Mouse (Mus musculus): ENCODE measurements around the gene Smyd2.

- TF ChIP-seq CTCF (IDR thresholded peaks at IDR 0.05; ENCODE audit: borderline replicate concordance, control insufficient read depth, extremely low read depth, insufficient read depth, low read length, poor library complexity) (no peak), POLR2A (IDR thresholded peaks at IDR 0.05; ENCODE audit: control insufficient read depth, extremely low read depth, insufficient read depth, low read length, poor library complexity) (no peak)
Observed at GRCm38 (mm10) chr1:189960481-189960880, 38.3 kb upstream of the Smyd2 start.

Data from thymus, adult 2 months (tissue).